Mouse (Mus musculus) kidney, adult 2 months (tissue): Measurements from ENCODE around the gene Tmem132e.

Source experiments
- CTCF ChIP-seq: fragments of 200-500 bp; conservative IDR thresholded peaks from 2 replicates; pipeline ENCODE4 v1.5.1; 2011; ENCODE audit warnings: low read depth, mild to moderate bottlenecking, control low read depth, low read length, moderate library complexity, mixed read lengths; ENCODE audit not compliant: insufficient read depth, insufficient read length
- POLR2A ChIP-seq: fragments of 200-500 bp; IDR thresholded peaks from one replicate; pipeline ENCODE4 v1.6.1; 2011; ENCODE audit warnings: low read depth, low read length, control low read depth

- no peak for TF ChIP-seq CTCF
- no peak for TF ChIP-seq POLR2A
Observed at GRCm38 (mm10) chr11:82386970-82387540, 1.6 kb upstream of the Tmem132e start.
